Mouse (Mus musculus): Measurements from ENCODE around the gene Clec9a. TPM values are rescaled to one million over a fixed set of nuclear protein-coding genes. Genes with fewer than 3 reads are reported as not detected.

The Clec9a gene
- polyA plus RNA-seq, 1 experiment, result not detected

DNA sequence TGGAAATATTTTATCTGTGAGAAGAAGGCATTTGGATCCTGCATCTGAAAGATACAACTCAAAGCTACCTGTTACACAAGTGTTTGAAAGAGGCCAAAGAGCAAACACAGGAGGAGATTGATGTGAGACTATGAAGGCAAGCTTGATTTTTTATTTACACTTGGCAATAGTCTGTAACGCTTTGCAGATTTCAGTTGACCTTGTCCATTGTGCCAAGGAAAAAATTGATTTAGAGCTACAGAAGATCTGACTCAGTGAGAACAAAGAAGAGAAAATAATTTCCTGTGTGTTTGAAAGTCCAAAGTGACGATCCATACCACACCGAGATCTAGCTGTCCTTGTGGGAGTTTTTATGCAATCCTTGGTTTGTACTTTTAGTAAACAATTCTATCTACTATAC is 13.6 kb downstream of the Clec9a start:
- no peak overlapping the region for H3K27ac ChIP-seq (ENCODE audit: insufficient read depth, low read length)
- TF ChIP-seq CTCF (IDR thresholded peaks at IDR 0.05; ENCODE audit: extremely low read depth, insufficient read depth, low read length) (no peak), POLR2A (IDR thresholded peaks at IDR 0.05; ENCODE audit: extremely low read depth, insufficient read depth, low read length) (no peak)

DNA sequence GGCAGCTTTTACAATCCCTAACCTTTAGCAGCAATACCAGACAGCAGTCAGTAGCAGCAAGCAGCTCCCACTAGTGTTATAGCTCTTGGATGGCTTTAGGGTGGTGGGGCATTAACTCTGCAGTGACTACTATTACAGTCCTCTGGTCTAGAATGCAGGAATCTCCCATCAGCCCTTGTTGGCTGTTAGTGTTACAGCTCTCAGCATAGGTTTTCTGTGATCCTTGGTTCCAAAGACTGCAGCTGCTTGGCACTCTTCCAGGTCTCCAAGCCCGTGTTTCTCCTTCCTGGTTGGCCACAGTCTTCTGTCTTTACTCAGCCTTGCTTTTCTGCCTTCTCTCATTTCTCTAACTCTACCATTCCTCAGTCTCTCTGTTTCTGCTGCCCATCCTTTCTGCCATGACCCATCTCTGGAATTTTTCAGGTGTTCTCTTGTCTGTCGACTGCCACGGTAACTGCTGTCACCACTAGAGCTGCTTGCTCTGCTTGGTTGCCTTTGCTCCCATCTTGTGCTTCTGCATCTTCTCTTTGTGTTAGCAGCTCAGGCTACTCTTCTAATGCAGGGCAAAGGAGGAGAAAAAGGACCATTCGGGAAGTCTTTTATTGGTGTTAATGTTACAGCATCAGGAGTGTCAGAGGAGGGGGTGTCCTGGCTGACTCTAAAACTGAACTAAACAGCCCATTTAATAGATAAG is 14.5 kb downstream of the Clec9a start:
- H3K4me3 ChIP-seq (ENCODE audit: insufficient read depth, low read length), result no peak overlapping the region

More for the DNA sequence above, 13.6 kb downstream of the Clec9a start:
- Histone ChIP-seq H3K4me1 (ENCODE audit: control insufficient read depth, insufficient read depth, low read length) (no peaks in the 10 kb centered on the region), H3K4me3 (ENCODE audit: insufficient read depth, low read length) (no peak overlapping the region)

DNA sequence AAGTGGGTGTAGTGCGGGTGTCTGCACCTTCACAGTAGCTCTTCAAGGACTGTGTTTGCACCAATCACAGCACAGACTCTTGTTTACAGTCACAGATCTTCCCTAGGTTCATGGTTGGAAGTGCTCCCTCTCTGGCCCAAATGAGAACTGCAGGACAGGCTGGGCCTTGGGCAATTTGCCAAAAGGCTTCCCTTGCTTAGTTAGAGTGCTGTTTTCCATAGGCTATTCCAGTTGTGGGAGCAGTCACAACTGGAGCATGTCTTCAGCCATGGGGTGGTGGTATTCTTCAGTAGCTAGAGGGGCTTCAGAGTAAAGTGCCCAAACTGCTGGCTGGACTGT is 15.0 kb downstream of the Clec9a start:
- no peak overlapping the region for H3K27ac ChIP-seq (ENCODE audit: insufficient read depth, low read length)

More for the DNA sequence above, 14.5 kb downstream of the Clec9a start:
- Histone ChIP-seq H3K4me1 (ENCODE audit: control insufficient read depth, insufficient read depth, low read length) (no peaks in the 10 kb centered on the region), H3K27ac (ENCODE audit: insufficient read depth, low read length) (no peak overlapping the region)
- TF ChIP-seq CTCF (IDR thresholded peaks at IDR 0.05; ENCODE audit: extremely low read depth, insufficient read depth, low read length), result no peak
- no peak for TF ChIP-seq POLR2A (IDR thresholded peaks at IDR 0.05; ENCODE audit: extremely low read depth, insufficient read depth, low read length)

DNA sequence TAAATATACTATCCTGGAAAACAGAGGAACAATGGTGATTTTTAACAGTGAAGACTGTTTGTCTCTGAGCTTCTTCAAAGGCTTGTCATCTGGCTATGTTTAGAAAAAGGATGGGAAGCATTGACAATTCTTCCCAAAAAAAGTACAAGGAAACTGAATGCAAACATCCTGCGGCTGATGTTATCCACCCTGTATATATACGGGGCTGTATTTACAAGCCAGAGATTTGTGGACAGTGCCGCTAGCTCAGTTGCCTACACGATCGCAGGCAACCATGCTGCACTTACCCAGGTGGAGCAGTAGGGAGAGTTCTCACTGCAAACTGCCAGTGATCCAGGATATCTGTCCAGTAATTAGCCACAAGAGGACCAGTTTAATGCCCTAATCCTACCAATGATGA is 16.6 kb downstream of the Clec9a start:
- H3K27ac ChIP-seq (ENCODE audit: insufficient read depth, low read length), result peak overlapping the region; percentile 17; the same call in 1 of the 2 replicates
- no peak for TF ChIP-seq CTCF (IDR thresholded peaks at IDR 0.05; ENCODE audit: extremely low read depth, insufficient read depth, low read length)
- no peak for TF ChIP-seq POLR2A (IDR thresholded peaks at IDR 0.05; ENCODE audit: extremely low read depth, insufficient read depth, low read length)
- H3K4me3 ChIP-seq (ENCODE audit: insufficient read depth, low read length), result no peak overlapping the region
- no peaks in the 10 kb centered on the region for H3K4me1 ChIP-seq (ENCODE audit: control insufficient read depth, insufficient read depth, low read length)

More for the DNA sequence above, 15.0 kb downstream of the Clec9a start:
- no peak overlapping the region for H3K4me3 ChIP-seq (ENCODE audit: insufficient read depth, low read length)
- H3K4me1 ChIP-seq (ENCODE audit: control insufficient read depth, insufficient read depth, low read length), result no peaks in the 10 kb centered on the region
- TF ChIP-seq POLR2A (IDR thresholded peaks at IDR 0.05; ENCODE audit: extremely low read depth, insufficient read depth, low read length) (no peak), CTCF (IDR thresholded peaks at IDR 0.05; ENCODE audit: extremely low read depth, insufficient read depth, low read length) (peak; percentile 78)

- Histone ChIP-seq H3K4me3 (ENCODE audit: insufficient read depth, low read length) (no peak overlapping the region), H3K4me1 (ENCODE audit: control insufficient read depth, insufficient read depth, low read length) (no peaks in the 10 kb centered on the region), H3K27ac (ENCODE audit: insufficient read depth, low read length) (no peak overlapping the region)
- TF ChIP-seq CTCF (IDR thresholded peaks at IDR 0.05; ENCODE audit: extremely low read depth, insufficient read depth, low read length) (no peak), POLR2A (IDR thresholded peaks at IDR 0.05; ENCODE audit: extremely low read depth, insufficient read depth, low read length) (no peak)
These were observed 17.1 kb downstream of the Clec9a start for GRCm38 (mm10) chr6:129425812-129426211.

DNA sequence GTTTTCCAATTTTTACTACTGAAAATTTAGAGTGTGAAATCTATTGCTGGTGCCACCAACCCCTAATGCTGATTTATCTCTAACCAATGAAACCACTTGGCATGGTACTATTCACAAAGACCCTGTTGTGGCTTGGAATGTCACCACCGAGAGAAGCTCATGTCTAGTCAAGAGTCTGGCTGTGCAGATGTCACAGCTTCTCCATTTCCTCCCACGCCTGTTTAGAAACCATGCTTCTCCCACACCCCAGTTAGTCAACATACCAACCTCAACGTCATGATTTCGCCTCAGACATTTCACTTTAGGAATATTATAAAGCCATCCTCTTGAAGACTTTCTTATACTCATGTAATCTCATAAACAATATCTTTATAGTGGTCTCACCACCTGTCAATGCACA is 18.6 kb downstream of the Clec9a start:
- no peak overlapping the region for H3K27ac ChIP-seq (ENCODE audit: insufficient read depth, low read length)
- TF ChIP-seq CTCF (IDR thresholded peaks at IDR 0.05; ENCODE audit: extremely low read depth, insufficient read depth, low read length), result no peak
- no peak for TF ChIP-seq POLR2A (IDR thresholded peaks at IDR 0.05; ENCODE audit: extremely low read depth, insufficient read depth, low read length)
- no peak overlapping the region for H3K4me3 ChIP-seq (ENCODE audit: insufficient read depth, low read length)
- H3K4me1 ChIP-seq (ENCODE audit: control insufficient read depth, insufficient read depth, low read length), result no peaks in the 10 kb centered on the region

GRCm38 (mm10) chr6:129434239-129434638 is 25.6 kb downstream of the Clec9a start:
- Histone ChIP-seq H3K4me3 (ENCODE audit: insufficient read depth, low read length) (no peak overlapping the region), H3K4me1 (ENCODE audit: control insufficient read depth, insufficient read depth, low read length) (no peaks in the 10 kb centered on the region), H3K27ac (ENCODE audit: insufficient read depth, low read length) (no peak overlapping the region)
- no peak for TF ChIP-seq POLR2A (IDR thresholded peaks at IDR 0.05; ENCODE audit: extremely low read depth, insufficient read depth, low read length)

DNA sequence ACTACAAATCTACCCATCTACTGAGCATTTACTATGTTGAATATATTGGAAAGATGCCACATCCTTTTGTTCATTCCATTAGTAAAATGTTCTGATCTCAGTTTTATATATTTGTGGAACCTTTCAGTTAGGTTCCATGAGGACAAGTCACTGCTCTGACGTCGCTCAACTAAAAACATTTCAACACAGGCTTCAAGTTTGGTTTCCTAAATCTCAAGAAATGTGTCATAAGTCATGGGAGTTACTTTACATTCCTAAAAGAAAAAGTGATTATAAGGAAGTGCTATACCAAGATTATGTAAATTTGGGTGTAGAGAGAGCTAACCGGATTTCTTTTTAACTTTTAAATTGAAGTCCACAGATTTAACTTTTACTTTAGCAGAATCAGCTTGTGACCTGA is 27.4 kb downstream of the Clec9a start:
- Histone ChIP-seq H3K4me1 (ENCODE audit: control insufficient read depth, insufficient read depth, low read length) (no peaks in the 10 kb centered on the region), H3K4me3 (ENCODE audit: insufficient read depth, low read length) (no peak overlapping the region), H3K27ac (ENCODE audit: insufficient read depth, low read length) (no peak overlapping the region)
- TF ChIP-seq CTCF (IDR thresholded peaks at IDR 0.05; ENCODE audit: extremely low read depth, insufficient read depth, low read length) (no peak), POLR2A (IDR thresholded peaks at IDR 0.05; ENCODE audit: extremely low read depth, insufficient read depth, low read length) (no peak)

DNA sequence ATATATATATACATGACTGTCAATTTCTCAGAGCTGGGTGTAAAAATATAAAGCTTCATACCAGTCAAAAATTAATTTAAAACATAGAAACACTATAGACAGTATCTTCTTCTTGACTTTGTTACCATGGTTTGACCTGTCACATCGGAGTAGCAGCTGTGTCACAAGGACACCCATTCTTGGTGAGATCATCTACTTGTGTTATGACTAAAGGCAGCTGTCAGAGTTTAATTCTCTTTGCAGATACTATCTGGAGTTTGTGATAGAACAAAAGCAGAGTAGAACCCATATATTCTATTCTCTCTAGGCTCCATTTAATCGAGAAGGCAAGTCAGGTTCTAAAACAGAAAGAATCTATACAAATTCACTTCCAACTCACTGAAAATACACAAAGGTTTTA is 29.4 kb downstream of the Clec9a start:
- TF ChIP-seq POLR2A (IDR thresholded peaks at IDR 0.05; ENCODE audit: extremely low read depth, insufficient read depth, low read length) (no peak), CTCF (IDR thresholded peaks at IDR 0.05; ENCODE audit: extremely low read depth, insufficient read depth, low read length) (no peak)
- H3K4me1 ChIP-seq (ENCODE audit: control insufficient read depth, insufficient read depth, low read length), result no peaks in the 10 kb centered on the region
- no peak overlapping the region for H3K4me3 ChIP-seq (ENCODE audit: insufficient read depth, low read length)
- no peak overlapping the region for H3K27ac ChIP-seq (ENCODE audit: insufficient read depth, low read length)

DNA sequence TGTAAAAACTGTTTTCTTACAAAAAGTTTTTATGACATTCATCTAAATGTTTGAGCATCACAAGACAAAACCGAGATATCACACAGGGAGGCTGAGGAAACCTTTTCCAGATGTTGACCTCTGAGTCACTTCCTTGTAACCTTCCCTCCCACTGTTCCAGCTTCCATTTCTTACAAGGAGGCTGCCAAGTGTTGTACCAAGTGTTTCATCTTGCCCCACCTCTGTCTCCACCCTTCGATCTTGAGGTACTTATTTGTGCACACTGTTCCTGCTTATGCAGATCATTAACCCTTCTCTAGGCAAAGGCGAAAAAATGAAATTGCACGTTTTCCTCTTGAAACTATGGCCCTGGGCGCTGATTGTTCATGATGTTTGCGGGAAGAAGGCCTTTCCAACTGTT is 41.1 kb downstream of the Clec9a start:
- Histone ChIP-seq H3K4me3 (ENCODE audit: insufficient read depth, low read length) (no peak overlapping the region), H3K4me1 (ENCODE audit: control insufficient read depth, insufficient read depth, low read length) (no peaks in the 10 kb centered on the region), H3K27ac (ENCODE audit: insufficient read depth, low read length) (no peak overlapping the region)
- no peak for TF ChIP-seq POLR2A (IDR thresholded peaks at IDR 0.05; ENCODE audit: extremely low read depth, insufficient read depth, low read length)
- TF ChIP-seq CTCF (IDR thresholded peaks at IDR 0.05; ENCODE audit: extremely low read depth, insufficient read depth, low read length), result no peak

All from cortical plate, adult 2 months (tissue).